Mouse (Mus musculus) stomach, embryonic 14.5 days (tissue): ENCODE measurements around the gene Man1c1. TPM values are rescaled to one million over a fixed set of nuclear protein-coding genes. Genes with fewer than 3 reads are reported as not detected.

Experiments
- ATAC-seq: fragments of 200-750 bp; cut with Nextera tagmentation; 2 replicates; pipeline ENCODE4 v1.8.0; 2017; ENCODE audit warnings: low read depth, moderate TSS enrichment; ENCODE audit not compliant: insufficient number of reproducible peaks, insufficient read depth, low FRiP score
- H3K27ac ChIP-seq: fragments of 300-500 bp; sonication (generic); 2 replicates; pipeline ENCODE4 v1.5.1; 2014; ENCODE audit warnings: mild to moderate bottlenecking, low read length, moderate library complexity, mixed read lengths
- H3K27me3 ChIP-seq: fragments of 300-500 bp; sonication (generic); 2 replicates; pipeline ENCODE4 v1.6.1; 2014; ENCODE audit warnings: low read length, control low read depth, mixed read lengths; ENCODE audit not compliant: control insufficient read depth, insufficient read depth
- H3K36me3 ChIP-seq: fragments of 300-500 bp; sonication (generic); 2 replicates; pipeline ENCODE4 v1.6.1; 2014; ENCODE audit warnings: mild to moderate bottlenecking, control low read depth, low read length, moderate library complexity, mixed read lengths; ENCODE audit not compliant: control insufficient read depth, insufficient read depth
- H3K4me1 ChIP-seq: fragments of 300-500 bp; sonication (generic); 2 replicates; pipeline ENCODE4 v1.6.1; 2014; ENCODE audit warnings: low read length, control low read depth, mixed read lengths; ENCODE audit not compliant: control insufficient read depth, insufficient read depth
- H3K4me2 ChIP-seq: fragments of 300-500 bp; sonication (generic); replicated peaks from 2 replicates; pipeline ENCODE4 v1.6.1; 2014; ENCODE audit warnings: low read depth, low read length, control low read depth
- H3K4me3 ChIP-seq: fragments of 300-500 bp; sonication (generic); 2 replicates; pipeline ENCODE4 v1.5.1; 2014; ENCODE audit warnings: low read depth, low read length, control low read depth
- H3K9ac ChIP-seq: fragments of 300-500 bp; sonication (generic); replicated peaks from 2 replicates; pipeline ENCODE4 v1.6.1; 2014; ENCODE audit warnings: low read depth, mild to moderate bottlenecking, control low read depth, low read length, moderate library complexity, mixed read lengths
- H3K9me3 ChIP-seq: fragments of 300-500 bp; sonication (generic); 2 replicates; pipeline ENCODE4 v1.6.1; 2016; ENCODE audit warnings: low read depth, low read length, control low read depth; ENCODE audit not compliant: control insufficient read depth
- WGBS: fragments of 180-500 bp; shearing (Covaris S2); extraction: QIAGEN DNeasy Blood & Tissue Kit; methylation state at CpG from one replicate; pipeline ENCODE4 v1.1.7; 2014; 5-methylcytosine and 5-hydroxymethylcytosine counted together
- polyA plus RNA-seq: library from polyadenylated mRNA; unstranded; fragments of >200 nt; fragmentation: Nextera tagmentation; extraction: Ambion mirVana; gene quantifications from 2 replicates; pipeline ENCODE4 v1.2.1, GENCODE M21; 2014

The Man1c1 gene
- polyA plus RNA-seq, 1 experiment from 2014 or later = 1.7 TPM

DNA sequence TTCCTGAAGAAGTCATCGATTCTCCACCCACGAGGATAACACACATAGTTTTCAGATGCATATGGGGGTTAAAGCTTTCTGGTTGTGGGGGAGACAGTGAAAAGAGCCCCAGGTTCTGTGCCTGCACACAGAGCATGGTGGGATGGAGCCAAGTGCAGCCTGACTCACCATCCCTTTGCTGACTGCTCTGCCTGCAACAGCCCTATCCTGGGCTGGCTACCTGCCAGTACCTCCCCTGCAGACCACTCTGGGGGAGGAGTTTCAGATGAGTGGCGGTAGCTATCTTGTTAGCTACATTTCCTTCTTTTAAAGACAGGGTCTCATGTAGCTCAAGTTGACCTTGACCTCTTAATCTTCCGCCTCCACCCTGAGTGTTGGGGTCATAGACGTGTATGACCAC lies 125.7 kb downstream of the Man1c1 start:
- Histone ChIP-seq H3K9ac (no peak overlapping the region), H3K36me3 (no peaks in the 10 kb centered on the region), H3K4me2 (no peak overlapping the region), H3K27me3 (no peaks in the 10 kb centered on the region), H3K27ac (no peak overlapping the region), H3K4me3 (no peak overlapping the region), H3K9me3 (no peaks in the 10 kb centered on the region), H3K4me1 (peaks cover 13% of the 10 kb centered on the region)
- 0 out of 2 replicates have a peak, but pooled peaks have one; percentile 21 for ATAC-seq
- WGBS = 60% methylated on average over 5 of the region's 5 CpGs

DNA sequence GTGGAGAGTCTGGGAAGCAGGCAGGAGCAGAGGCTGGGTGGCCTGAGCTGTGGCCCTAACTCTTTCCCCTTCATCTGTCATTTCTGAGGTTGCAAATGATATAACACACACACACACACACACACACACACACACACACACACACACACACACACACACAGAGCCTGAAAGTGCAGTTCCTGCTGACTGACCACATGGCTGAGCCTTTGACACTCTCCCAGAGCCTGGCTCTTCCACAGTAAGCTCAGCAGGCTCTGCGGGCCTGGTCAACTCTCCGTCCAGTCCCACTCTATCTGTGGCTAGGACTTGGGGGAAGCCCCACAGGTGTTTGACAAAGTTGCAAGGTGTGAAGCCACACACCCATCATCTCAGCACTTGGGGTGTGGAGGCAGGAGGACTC lies 126.8 kb downstream of the Man1c1 start:
- H3K36me3 ChIP-seq = no peaks in the 10 kb centered on the region
- peaks cover 13% of the 10 kb centered on the region for H3K4me1 ChIP-seq
- no peak overlapping the region for H3K27ac ChIP-seq
- no peak overlapping the region for H3K9ac ChIP-seq
- no peaks in the 10 kb centered on the region for H3K27me3 ChIP-seq
- H3K4me2 ChIP-seq = no peak overlapping the region
- H3K9me3 ChIP-seq = no peaks in the 10 kb centered on the region
- ATAC-seq = no peak
- no peak overlapping the region for H3K4me3 ChIP-seq
- 67% methylated on average over 2 of the region's 2 CpGs for WGBS

- Histone ChIP-seq H3K9me3 (no peaks in the 10 kb centered on the region), H3K27me3 (no peaks in the 10 kb centered on the region), H3K4me1 (peaks cover 13% of the 10 kb centered on the region), H3K4me3 (no peak overlapping the region), H3K4me2 (no peak overlapping the region), H3K27ac (no peak overlapping the region), H3K36me3 (no peaks in the 10 kb centered on the region), H3K9ac (no peak overlapping the region)
- no peak for ATAC-seq
- WGBS = 33% methylated on average over 11 of the region's 11 CpGs
Observed at GRCm38 (mm10) chr4:134575486-134575885, 128.6 kb downstream of the Man1c1 start.

DNA sequence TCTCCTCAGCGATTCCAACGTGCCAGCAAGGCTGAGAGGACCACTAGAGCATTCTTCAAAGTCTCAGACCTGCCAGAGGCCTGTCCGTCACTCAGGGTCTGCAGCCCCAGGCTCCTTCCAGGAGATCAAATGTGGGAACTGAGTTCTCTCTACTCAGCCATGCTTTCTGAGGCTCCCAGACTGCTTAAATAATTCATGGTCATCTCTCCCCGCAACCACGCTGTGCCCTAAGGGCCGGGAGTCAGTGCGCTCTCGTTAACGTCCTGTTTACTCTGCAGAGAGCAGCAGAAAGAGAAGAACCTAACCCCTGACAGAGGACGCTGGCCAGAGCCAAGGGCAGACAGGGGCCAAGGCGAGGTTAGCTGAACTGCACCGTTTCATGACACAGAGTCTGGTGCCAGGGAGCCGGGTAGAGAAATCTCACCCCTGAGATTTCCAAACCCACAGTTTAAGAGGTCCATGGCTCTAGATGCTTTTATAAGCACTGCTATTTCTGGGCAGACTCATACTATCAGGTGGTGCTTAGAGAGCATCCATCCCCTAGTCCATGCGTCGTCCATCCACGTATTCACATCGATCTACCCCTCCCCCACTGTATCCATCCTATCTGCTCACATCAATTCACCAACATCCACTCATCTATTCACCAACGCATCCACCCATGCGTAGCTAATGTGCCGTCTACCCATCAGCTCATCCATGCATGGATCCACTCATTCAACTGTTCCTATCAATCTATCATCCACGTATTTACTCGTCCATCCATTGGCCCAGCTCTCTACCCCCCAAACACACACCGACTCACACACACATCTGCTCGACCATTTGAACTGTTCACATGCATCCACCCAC lies 131.4 kb downstream of the Man1c1 start:
- Histone ChIP-seq H3K4me1 (no peaks in the 10 kb centered on the region), H3K4me3 (no peak overlapping the region), H3K4me2 (no peak overlapping the region), H3K9ac (no peak overlapping the region), H3K27ac (no peak overlapping the region), H3K36me3 (no peaks in the 10 kb centered on the region), H3K27me3 (no peaks in the 10 kb centered on the region), H3K9me3 (no peaks in the 10 kb centered on the region)
- 80% methylated on average over 24 of the region's 24 CpGs for WGBS
- no peak for ATAC-seq

- H3K4me3 ChIP-seq = no peak overlapping the region
- 78% methylated on average over 14 of the region's 14 CpGs for WGBS
- H3K4me1 ChIP-seq = no peaks in the 10 kb centered on the region
- H3K36me3 ChIP-seq = no peaks in the 10 kb centered on the region
- H3K4me2 ChIP-seq = no peak overlapping the region
- H3K9me3 ChIP-seq = no peaks in the 10 kb centered on the region
- no peak overlapping the region for H3K27ac ChIP-seq
- H3K9ac ChIP-seq = no peak overlapping the region
- ATAC-seq = no peak
- H3K27me3 ChIP-seq = no peaks in the 10 kb centered on the region
Observed at GRCm38 (mm10) chr4:134570704-134571451, 133.2 kb downstream of the Man1c1 start.

DNA sequence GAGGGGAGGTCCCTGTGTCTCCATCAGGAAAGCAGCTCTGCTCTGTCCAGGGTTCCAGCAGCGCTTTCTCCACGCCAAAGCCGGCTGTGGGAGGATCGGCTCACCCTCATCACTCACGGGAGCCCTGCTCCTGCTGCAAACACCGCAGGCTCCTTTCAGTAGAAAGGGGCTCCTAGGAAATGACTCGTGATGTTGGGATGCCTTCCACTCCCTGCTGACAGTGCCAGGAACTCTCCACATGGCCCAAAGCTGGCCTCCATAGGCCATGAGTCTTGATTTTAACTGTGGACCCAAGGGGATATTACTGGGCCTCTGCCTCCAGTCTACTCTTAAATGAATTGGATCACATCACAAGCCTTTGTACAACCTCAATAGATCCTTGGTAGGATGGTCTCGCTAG lies 134.3 kb downstream of the Man1c1 start:
- Histone ChIP-seq H3K27ac (no peak overlapping the region), H3K9me3 (no peaks in the 10 kb centered on the region), H3K4me3 (no peak overlapping the region), H3K36me3 (no peaks in the 10 kb centered on the region), H3K27me3 (no peaks in the 10 kb centered on the region), H3K4me1 (no peaks in the 10 kb centered on the region), H3K9ac (no peak overlapping the region), H3K4me2 (no peak overlapping the region)
- 69% methylated on average over 8 of the region's 8 CpGs for WGBS
- ATAC-seq = no peak

- WGBS = 80% methylated on average over 6 of the region's 6 CpGs
- no peaks in the 10 kb centered on the region for H3K36me3 ChIP-seq
- no peak for ATAC-seq
Observed at GRCm38 (mm10) chr4:134569205-134569604, 134.9 kb downstream of the Man1c1 start.

GRCm38 (mm10) chr4:134567377-134568226 lies 136.5 kb downstream of the Man1c1 start:
- Histone ChIP-seq H3K36me3 (no peaks in the 10 kb centered on the region), H3K27ac (no peak overlapping the region), H3K27me3 (no peaks in the 10 kb centered on the region), H3K4me1 (no peaks in the 10 kb centered on the region), H3K4me2 (no peak overlapping the region), H3K4me3 (no peak overlapping the region), H3K9me3 (no peaks in the 10 kb centered on the region), H3K9ac (no peak overlapping the region)
- 31% methylated on average over 19 of the region's 19 CpGs for WGBS
- no peak for ATAC-seq

More at GRCm38 (mm10) chr4:134569205-134569604, 134.9 kb downstream of the Man1c1 start:
- Histone ChIP-seq H3K4me2 (no peak overlapping the region), H3K27me3 (no peaks in the 10 kb centered on the region), H3K4me3 (no peak overlapping the region), H3K27ac (no peak overlapping the region), H3K9me3 (no peaks in the 10 kb centered on the region), H3K9ac (no peak overlapping the region), H3K4me1 (no peaks in the 10 kb centered on the region)
